Mouse (Mus musculus) lung, embryonic 15.5 days (tissue): ENCODE measurements around the gene Eif2ak3. TPM values are rescaled to one million over a fixed set of nuclear protein-coding genes. Genes with fewer than 3 reads are reported as not detected.

Source experiments
- ATAC-seq: fragments of 200-750 bp; cut with Nextera tagmentation; 2 replicates; pipeline ENCODE4 v1.8.0; 2017; ENCODE audit warnings: moderate number of reproducible peaks, borderline replicate concordance; ENCODE audit not compliant: low FRiP score, low TSS enrichment; ENCODE audit errors: extremely low read depth
- H3K27ac ChIP-seq: fragments of 300-500 bp; sonication (generic); 2 replicates; pipeline ENCODE4 v1.5.1; 2015; ENCODE audit warnings: moderate library complexity, mild to moderate bottlenecking, inconsistent platforms
- H3K27me3 ChIP-seq: fragments of 300-500 bp; sonication (generic); 2 replicates; pipeline ENCODE4 v1.6.1; 2015; ENCODE audit warnings: inconsistent platforms
- H3K36me3 ChIP-seq: fragments of 300-500 bp; sonication (generic); 2 replicates; pipeline ENCODE4 v1.6.1; 2015; ENCODE audit warnings: inconsistent platforms
- H3K4me1 ChIP-seq: fragments of 300-500 bp; sonication (generic); 2 replicates; pipeline ENCODE4 v1.6.1; 2015; ENCODE audit warnings: inconsistent platforms
- H3K4me2 ChIP-seq: fragments of 300-500 bp; sonication (generic); 2 replicates; pipeline ENCODE4 v1.6.1; 2015; ENCODE audit warnings: inconsistent platforms, mild to moderate bottlenecking, moderate library complexity
- H3K4me3 ChIP-seq: fragments of 300-500 bp; sonication (generic); 2 replicates; pipeline ENCODE4 v1.5.1; 2015; ENCODE audit warnings: mild to moderate bottlenecking, inconsistent platforms
- H3K9ac ChIP-seq: fragments of 300-500 bp; sonication (generic); 2 replicates; pipeline ENCODE4 v1.6.1; 2015; ENCODE audit warnings: inconsistent platforms
- H3K9me3 ChIP-seq: fragments of 300-500 bp; sonication (generic); 2 replicates; pipeline ENCODE4 v1.6.1; 2016; ENCODE audit warnings: inconsistent platforms
- WGBS: fragments of 180-500 bp; shearing (Covaris S2); methylation state at CpG from one replicate; pipeline ENCODE4 v1.1.7; 2015; 5-methylcytosine and 5-hydroxymethylcytosine counted together
- polyA plus RNA-seq: library from polyadenylated mRNA; unstranded; fragments of >200 nt; fragmentation: Nextera tagmentation; extraction: Ambion mirVana; gene quantifications from 2 replicates; pipeline ENCODE4 v1.2.1, GENCODE M21; 2015

Eif2ak3 gene
- polyA plus RNA-seq, 1 experiment from 2014 or later, result 11.0 TPM

DNA sequence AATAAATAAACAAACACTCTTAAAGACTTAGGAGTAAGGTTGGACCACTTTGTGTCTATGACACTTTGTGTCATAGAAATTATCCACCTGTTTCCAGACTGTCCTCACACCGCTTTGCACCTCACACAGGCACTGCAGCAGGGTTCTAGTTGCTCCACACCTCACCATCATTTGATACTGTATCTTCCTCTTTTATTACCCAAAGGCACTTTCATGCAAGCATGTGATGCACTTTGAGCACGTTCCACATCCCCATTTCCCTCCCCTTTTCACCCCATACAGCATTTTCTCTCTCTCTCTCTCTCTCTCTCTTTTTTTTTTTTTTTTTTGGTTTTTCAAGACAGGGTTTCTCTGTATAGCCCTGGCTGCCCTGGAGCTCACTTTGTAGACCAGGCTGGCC, 7.0 kb upstream of the Eif2ak3 start:
- WGBS, result 69% methylated on average over 2 of the region's 2 CpGs
- Histone ChIP-seq H3K4me3 (no peak overlapping the region), H3K27me3 (no peaks in the 10 kb centered on the region), H3K4me1 (peaks cover 3% of the 10 kb centered on the region; the same call in 1 of the 2 replicates), H3K9ac (no peak overlapping the region), H3K36me3 (no peaks in the 10 kb centered on the region), H3K4me2 (no peak overlapping the region), H3K27ac (no peak overlapping the region), H3K9me3 (no peaks in the 10 kb centered on the region)
- ATAC-seq, result no peak

DNA sequence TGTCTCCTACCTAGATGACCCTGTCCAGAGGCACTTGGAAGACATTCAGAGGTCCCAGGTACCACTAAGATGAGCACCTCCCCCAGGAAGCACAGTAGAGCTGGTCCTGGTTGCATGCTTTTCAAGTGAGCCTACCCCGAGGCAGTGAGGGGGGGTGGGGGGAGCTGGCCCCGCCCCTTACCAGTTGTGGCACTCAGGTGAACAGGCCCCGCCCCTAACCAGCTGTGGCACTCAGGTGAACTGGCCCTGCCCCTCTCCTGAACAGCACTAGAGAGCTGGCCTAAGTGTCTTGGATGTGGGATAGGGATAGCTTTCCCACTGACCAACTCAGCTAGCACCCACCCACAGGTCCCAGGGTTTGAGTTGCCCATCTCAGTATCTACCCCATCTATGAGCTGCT, 5.8 kb upstream of the Eif2ak3 start:
- 27% methylated on average over 3 of the region's 3 CpGs for WGBS
- no peak overlapping the region for H3K4me2 ChIP-seq
- no peak overlapping the region for H3K9ac ChIP-seq
- peaks cover 12% of the 10 kb centered on the region; the same call in 1 of the 2 replicates for H3K4me1 ChIP-seq
- no peaks in the 10 kb centered on the region for H3K36me3 ChIP-seq
- H3K9me3 ChIP-seq, result no peaks in the 10 kb centered on the region
- H3K27ac ChIP-seq, result no peak overlapping the region
- H3K4me3 ChIP-seq, result no peak overlapping the region
- no peak; the same call in 1 of the 2 replicates for ATAC-seq
- H3K27me3 ChIP-seq, result no peaks in the 10 kb centered on the region

DNA sequence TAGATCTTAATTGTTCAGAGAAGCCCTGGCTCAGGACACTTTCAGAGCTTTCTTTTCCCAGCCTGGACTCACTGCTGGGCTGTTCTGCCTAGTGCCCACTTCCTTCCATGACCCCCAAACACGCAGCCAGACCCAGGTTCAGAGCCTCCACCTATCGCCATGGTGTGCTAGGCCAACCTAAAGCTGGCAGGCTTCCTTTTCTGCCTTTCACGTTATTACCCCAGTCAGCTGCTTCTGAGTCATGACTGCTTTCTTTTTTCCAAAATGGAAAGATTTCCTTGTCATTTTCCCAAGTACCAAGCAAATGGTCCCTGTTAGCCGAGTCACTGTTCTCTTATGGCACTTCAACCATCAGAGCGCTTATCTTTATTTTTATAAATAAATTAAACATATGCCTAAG, 4.0 kb upstream of the Eif2ak3 start:
- no peak for ATAC-seq
- H3K27ac ChIP-seq, result no peak overlapping the region
- no peak overlapping the region for H3K4me3 ChIP-seq
- H3K4me2 ChIP-seq, result no peak overlapping the region
- no peaks in the 10 kb centered on the region for H3K27me3 ChIP-seq
- no peaks in the 10 kb centered on the region for H3K9me3 ChIP-seq
- H3K4me1 ChIP-seq, result peaks cover 15% of the 10 kb centered on the region; the same call in 1 of the 2 replicates
- WGBS, result 37% methylated on average over 5 of the region's 5 CpGs
- H3K9ac ChIP-seq, result no peak overlapping the region
- no peaks in the 10 kb centered on the region for H3K36me3 ChIP-seq

DNA sequence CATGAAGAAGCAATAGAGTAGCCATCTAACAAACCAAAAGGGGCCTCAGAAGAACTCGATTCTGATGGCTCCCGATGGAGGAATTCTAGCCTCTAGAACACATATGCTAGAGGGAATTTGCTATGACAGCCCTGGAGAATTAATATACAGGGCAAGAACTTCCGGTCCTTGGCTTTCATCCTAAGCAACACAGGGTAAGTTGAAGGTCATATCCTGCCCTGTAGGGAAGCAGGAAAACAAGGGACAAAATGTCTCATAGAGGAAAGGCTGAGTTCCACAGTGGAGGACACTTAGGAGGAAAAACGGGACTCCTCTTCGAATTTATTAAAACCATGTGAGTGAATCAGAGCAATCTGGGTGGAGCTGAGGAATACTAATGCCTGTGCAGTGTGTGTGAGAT, 1.3 kb upstream of the Eif2ak3 start:
- peak overlapping the region; percentile 68 for H3K4me2 ChIP-seq
- H3K4me3 ChIP-seq, result peak overlapping the region; percentile 91
- WGBS, result 30% methylated on average over 5 of the region's 5 CpGs
- H3K4me1 ChIP-seq, result peaks cover 34% of the 10 kb centered on the region
- no peak overlapping the region for H3K9ac ChIP-seq
- H3K27me3 ChIP-seq, result no peaks in the 10 kb centered on the region
- no peaks in the 10 kb centered on the region for H3K9me3 ChIP-seq
- H3K36me3 ChIP-seq, result no peaks in the 10 kb centered on the region
- no peak for ATAC-seq
- H3K27ac ChIP-seq, result peak overlapping the region; percentile 78

DNA sequence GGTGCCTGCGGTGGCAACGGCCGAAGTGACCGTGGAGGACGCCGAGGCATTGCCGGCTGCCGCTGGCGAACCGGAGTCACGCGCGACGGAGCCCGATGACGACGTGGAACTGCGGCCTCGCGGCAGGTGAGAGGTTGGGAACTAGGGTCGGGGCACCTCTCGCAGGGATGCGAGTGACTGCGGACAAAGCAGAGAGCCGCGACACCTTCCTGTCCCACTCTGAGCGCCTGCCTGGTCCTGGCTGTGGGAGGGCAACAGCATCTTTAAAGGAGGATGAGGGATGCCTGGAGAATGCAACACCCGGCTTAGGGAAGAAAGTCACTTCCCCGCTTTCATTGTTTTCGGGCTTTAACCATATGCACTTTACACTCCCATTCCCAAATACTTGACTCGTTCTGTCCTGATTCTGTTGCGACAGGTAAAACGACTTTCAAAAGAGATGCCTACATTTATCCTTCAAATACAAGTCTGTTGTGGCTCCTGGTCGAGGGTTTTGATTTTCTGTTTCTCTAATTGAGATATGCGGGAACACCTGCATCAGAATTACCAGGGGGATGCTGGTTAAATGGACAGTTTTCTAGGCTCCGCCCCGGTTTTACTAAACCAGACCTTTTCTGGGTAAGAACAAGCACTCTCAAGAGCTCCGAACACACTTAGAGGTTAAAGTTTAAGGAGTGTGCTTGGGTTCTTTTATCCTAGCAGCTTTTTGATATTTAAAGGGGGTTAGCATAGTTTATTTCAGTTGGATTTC, 756 bp downstream of the Eif2ak3 start:
- Histone ChIP-seq H3K4me1 (peaks cover 37% of the 10 kb centered on the region), H3K27ac (peak overlapping the region; percentile 86), H3K27me3 (no peaks in the 10 kb centered on the region), H3K9ac (peak overlapping the region; percentile 82), H3K36me3 (no peaks in the 10 kb centered on the region), H3K9me3 (no peaks in the 10 kb centered on the region), H3K4me2 (peak overlapping the region; percentile 68), H3K4me3 (peak overlapping the region; percentile 91)
- under 1% methylated on average over 38 of the region's 38 CpGs for WGBS
- no peak for ATAC-seq

DNA sequence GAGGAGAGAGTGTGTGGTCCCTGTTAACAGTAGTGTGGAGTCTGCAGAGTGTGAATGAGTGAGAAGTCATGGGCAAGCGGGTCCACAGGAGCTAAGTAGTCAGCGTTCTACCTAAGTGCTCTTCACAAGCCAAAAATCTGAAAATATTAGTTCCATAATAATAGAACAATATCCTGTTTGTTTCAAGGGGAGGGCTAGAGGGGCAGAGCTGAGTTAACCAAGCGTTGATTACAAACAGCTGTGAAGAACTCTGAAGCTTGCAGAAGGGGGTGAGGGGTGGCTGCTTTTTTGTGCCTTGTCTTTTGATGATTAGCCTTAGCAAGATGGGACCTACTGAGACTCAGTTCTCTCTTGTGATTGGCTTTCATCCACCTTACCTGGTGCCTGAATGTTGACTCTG, 3.1 kb downstream of the Eif2ak3 start:
- Histone ChIP-seq H3K4me1 (peaks cover 34% of the 10 kb centered on the region), H3K4me3 (no peak overlapping the region), H3K36me3 (no peaks in the 10 kb centered on the region), H3K27me3 (no peaks in the 10 kb centered on the region), H3K4me2 (no peak overlapping the region), H3K9ac (0 out of 2 replicates have a peak overlapping the region, but pooled peaks have one; percentile 12), H3K9me3 (no peaks in the 10 kb centered on the region), H3K27ac (0 out of 2 replicates have a peak overlapping the region, but pooled peaks have one; percentile 3)
- 36% methylated on average over 3 of the region's 3 CpGs for WGBS
- no peak for ATAC-seq

DNA sequence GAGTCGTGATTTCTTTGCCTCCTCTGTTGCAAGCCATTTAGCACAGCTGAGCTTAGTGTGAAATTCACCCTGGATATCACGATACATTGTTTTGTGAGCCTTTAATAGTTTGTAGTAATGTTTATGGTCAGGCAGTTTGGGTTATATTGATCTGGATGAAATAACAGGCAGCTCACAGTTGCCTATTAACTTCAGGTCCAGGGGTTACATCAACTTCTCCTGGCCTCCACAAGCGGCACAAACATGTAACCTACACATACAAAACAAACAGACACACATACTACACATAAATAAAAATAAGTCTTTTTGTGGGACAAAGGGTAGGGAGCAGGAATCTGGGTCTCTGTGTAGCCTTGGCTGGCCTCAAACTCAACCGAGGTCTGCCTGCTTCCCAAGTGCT, 9.1 kb downstream of the Eif2ak3 start:
- no peak overlapping the region for H3K27ac ChIP-seq
- no peak overlapping the region for H3K9ac ChIP-seq
- H3K4me1 ChIP-seq, result peaks cover 4% of the 10 kb centered on the region; the same call in 1 of the 2 replicates
- no peak overlapping the region for H3K4me2 ChIP-seq
- H3K27me3 ChIP-seq, result no peaks in the 10 kb centered on the region
- H3K4me3 ChIP-seq, result no peak overlapping the region
- no peaks in the 10 kb centered on the region for H3K9me3 ChIP-seq
- 75% methylated on average over 4 of the region's 4 CpGs for WGBS
- ATAC-seq, result no peak
- H3K36me3 ChIP-seq, result no peaks in the 10 kb centered on the region

DNA sequence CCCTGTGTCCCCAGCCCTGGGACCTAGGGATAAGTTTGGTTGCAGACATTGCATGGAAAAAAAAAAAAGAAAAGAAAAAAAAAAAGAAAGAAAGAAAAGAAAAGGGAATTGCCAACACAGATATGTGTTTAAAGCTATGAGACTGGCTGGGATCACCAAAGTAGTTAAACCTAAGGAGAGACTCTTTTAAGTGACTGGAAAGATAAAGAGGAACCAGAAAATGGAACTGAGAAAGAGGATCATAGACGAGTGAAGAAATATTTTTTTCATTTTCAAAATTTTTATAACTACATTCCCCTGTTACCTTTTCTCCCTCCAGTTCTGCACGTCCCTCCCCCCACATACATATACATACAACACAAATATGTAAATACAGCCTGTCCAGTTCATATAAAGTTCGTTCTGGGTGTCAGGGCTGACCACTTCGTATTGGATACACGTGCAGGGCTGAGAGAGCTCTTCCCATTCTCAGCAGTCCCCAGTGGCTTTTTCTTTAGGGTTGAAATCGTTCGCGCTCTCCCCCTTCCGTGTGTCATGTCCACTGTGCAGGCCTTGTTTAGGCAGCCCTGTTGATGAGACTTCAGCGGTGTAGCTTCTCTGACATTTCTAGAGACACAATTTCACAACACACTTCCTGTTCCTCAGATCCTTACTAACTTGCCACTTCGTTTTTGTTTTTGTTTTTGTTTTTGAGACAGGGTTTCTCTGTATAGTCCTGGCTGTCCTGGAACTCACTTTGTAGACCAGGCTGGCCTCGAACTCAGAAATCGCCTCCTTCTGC, 11.4 kb downstream of the Eif2ak3 start:
- 84% methylated on average over 13 of the region's 13 CpGs for WGBS
- H3K4me2 ChIP-seq, result no peak overlapping the region
- H3K9me3 ChIP-seq, result no peaks in the 10 kb centered on the region
- no peak for ATAC-seq
- peaks cover 14% of the 10 kb centered on the region; the same call in 1 of the 2 replicates for H3K36me3 ChIP-seq
- no peaks in the 10 kb centered on the region for H3K27me3 ChIP-seq
- no peak overlapping the region for H3K9ac ChIP-seq
- H3K27ac ChIP-seq, result no peak overlapping the region
- peaks cover 3% of the 10 kb centered on the region; the same call in 1 of the 2 replicates for H3K4me1 ChIP-seq
- no peak overlapping the region for H3K4me3 ChIP-seq

DNA sequence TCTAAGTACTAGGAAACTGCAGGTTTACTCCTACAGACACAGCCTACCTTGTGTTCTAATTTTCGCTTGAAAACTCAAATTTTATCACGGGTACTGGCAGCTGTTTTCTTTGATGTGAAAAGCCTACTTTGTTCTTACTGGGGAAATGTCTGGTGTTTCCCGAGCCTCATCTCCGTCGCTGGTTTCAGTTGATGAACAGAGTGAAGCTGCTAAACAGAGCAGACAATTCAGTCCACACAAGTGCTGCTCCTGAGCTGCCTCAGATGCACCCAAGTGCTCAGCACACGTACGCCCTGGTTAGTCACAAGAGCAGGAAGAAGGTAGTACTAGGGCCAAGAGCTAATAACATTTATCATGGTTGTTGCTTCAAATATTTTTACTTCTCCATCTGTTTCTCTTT, 18.4 kb downstream of the Eif2ak3 start:
- no peak overlapping the region for H3K4me2 ChIP-seq
- H3K4me3 ChIP-seq, result no peak overlapping the region
- H3K27me3 ChIP-seq, result no peaks in the 10 kb centered on the region
- no peak for ATAC-seq
- H3K36me3 ChIP-seq, result peaks cover 14% of the 10 kb centered on the region; the same call in 1 of the 2 replicates
- no peak overlapping the region for H3K9ac ChIP-seq
- H3K4me1 ChIP-seq, result no peaks in the 10 kb centered on the region
- WGBS, result 85% methylated on average over 7 of the region's 7 CpGs
- no peak overlapping the region for H3K27ac ChIP-seq
- H3K9me3 ChIP-seq, result no peaks in the 10 kb centered on the region

DNA sequence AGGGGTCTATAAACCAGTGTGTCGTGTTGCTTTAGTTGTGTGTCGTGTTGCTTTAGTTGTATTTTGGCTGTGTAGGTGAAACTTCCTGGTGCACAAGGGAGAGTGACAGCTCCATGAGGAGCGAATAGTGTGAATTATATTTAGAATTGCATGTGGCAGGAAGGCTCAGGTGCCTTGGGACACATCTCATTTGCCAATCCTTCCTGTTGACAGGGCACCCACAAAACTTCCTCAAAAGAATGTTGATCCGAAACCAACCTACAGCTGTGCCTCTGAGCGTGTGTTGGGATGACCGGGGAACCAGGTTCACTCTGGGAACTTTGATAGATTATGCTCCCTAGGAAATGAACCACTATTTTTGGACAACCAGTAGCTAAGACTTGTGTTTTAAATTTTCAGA, 20.0 kb downstream of the Eif2ak3 start:
- Histone ChIP-seq H3K4me2 (no peak overlapping the region), H3K9ac (no peak overlapping the region), H3K27ac (no peak overlapping the region), H3K4me1 (no peaks in the 10 kb centered on the region), H3K36me3 (peaks cover 9% of the 10 kb centered on the region; the same call in 1 of the 2 replicates), H3K4me3 (no peak overlapping the region), H3K27me3 (no peaks in the 10 kb centered on the region), H3K9me3 (no peaks in the 10 kb centered on the region)
- ATAC-seq, result no peak
- WGBS, result 80% methylated on average over 6 of the region's 6 CpGs

DNA sequence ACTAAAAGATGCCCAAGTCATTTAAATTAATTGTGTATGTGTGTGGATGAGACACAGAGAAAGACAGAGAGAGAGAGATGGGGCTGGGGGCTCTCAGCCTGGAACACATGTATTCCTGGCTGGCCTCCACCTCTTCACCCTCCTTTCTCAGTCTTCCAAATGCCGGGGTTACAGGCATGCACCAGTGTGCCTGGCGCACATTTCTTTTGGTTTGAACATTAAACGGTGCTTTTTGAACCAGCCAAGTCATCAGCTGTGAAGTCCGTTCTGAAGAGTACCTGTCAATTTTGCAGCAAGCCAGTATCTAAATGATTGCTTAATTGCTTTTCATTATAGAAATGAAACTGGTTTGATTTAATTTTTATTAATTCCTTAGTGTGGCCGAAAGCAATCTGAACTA, 22.4 kb downstream of the Eif2ak3 start:
- no peaks in the 10 kb centered on the region for H3K4me1 ChIP-seq
- H3K36me3 ChIP-seq, result no peaks in the 10 kb centered on the region
- 73% methylated on average over 5 of the region's 5 CpGs for WGBS

DNA sequence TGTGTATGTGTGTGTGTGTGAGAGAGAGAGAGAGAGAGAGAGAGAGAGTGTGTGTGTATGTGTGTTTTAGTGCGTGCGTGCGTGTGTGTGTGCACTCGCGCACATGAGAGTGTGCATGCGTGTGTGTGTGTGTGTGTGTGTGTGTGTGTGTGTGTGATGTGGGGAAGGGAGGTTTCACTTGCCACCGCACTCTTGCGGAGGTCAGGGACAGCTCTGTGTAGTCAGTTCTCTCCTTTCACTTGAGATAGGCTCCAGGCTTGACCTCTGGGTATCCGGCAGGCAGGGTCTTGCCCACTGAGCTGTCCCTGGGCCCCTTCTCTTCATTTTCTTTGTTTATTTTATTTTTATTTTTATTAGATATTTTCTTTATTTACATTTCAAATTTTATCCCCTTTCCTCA, 23.0 kb downstream of the Eif2ak3 start:
- no peaks in the 10 kb centered on the region for H3K9me3 ChIP-seq
- no peak overlapping the region for H3K9ac ChIP-seq
- H3K4me1 ChIP-seq, result no peaks in the 10 kb centered on the region
- no peaks in the 10 kb centered on the region for H3K27me3 ChIP-seq
- no peaks in the 10 kb centered on the region for H3K36me3 ChIP-seq
- WGBS, result 89% methylated on average over 9 of the region's 9 CpGs
- H3K4me3 ChIP-seq, result no peak overlapping the region
- H3K4me2 ChIP-seq, result no peak overlapping the region
- H3K27ac ChIP-seq, result no peak overlapping the region
- no peak for ATAC-seq

More for the DNA sequence above, 22.4 kb downstream of the Eif2ak3 start:
- Histone ChIP-seq H3K27ac (no peak overlapping the region), H3K9ac (no peak overlapping the region), H3K9me3 (no peaks in the 10 kb centered on the region), H3K4me2 (no peak overlapping the region), H3K4me3 (no peak overlapping the region), H3K27me3 (no peaks in the 10 kb centered on the region)
- ATAC-seq, result no peak
